Mouse (Mus musculus): ENCODE data around the gene Tcp10b.
"Not testable (repeated sequence)": the region's sequence is repeated elsewhere in the genome, so short reads cannot be mapped to it uniquely, and the experiment has no call there.

The Tcp10b gene

DNA sequence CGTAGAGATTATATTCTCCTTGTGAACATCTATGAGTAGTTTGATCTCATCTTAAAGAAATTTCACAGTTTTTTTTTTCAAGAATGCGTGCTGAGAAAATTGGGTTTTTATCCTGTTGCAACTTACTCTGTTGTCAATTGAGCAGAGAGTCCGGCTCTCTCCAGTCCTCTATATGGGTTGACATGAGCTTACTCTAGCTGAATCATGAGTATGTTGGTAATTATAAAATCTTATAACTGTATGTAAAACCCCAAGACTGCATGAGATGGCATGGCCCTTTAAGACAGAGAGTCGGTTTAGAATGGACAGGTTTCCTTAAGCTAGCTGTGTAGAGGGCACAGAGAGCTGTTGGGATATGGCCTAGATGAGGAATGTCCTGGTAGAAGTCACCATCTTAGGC lies at the start of gene Tcp10b:
Gene Tcp10b (plus strand): TSS at position 301 of the 400 bp plus-strand sequence.
- DNase-seq (ENCODE audit: low spot score): not testable (repeated sequence)

DNA sequence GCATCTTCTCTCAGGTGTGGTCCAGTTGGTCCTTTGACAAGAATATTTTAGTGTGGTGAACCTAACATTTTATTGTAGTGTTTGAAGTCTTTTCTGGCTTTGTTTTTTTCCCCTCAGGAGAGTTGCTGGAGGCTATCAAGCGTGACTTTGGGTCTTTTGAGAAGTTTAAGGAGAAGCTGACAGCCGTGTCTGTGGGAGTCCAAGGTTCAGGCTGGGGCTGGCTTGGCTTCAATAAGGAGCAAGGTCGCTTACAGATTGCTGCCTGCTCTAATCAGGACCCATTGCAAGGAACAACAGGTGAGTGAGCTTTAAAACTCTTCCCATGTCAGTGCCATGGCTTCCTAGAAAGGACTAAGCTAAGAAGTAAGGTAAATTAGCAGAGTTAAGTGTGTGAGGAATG lies 47.6 kb upstream of the Tcp10b start:
- no peak for DNase-seq (ENCODE audit: low spot score)

DNA sequence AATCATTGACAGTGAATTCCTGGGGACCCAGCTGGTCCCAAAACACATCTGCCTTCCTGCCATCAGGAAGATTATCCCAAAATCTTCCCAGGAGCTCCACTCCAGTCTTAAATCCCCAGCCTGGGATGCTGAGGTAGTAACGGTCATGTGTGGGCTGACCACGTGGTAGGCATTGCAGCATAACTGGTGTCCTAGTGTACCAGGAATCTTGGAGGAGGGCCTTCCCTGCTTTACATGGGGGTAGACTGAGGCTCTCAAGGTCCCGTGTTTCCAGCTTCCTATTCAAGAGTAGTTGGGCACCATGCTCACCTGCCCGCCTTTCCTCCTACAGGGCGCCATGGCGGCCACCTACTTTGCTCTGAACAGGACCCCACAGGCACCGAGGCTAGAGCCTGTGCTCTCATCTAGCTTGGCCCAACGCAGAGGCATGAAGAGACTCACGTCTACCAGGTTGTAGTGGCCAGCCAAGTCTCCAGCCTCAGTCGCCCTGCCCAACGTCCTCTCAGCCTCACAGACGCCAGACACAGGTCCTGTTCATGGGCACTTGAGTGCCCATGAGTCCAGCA lies 24.2 kb upstream of the Tcp10b start:
- not testable (repeated sequence) for DNase-seq (ENCODE audit: low spot score)

DNA sequence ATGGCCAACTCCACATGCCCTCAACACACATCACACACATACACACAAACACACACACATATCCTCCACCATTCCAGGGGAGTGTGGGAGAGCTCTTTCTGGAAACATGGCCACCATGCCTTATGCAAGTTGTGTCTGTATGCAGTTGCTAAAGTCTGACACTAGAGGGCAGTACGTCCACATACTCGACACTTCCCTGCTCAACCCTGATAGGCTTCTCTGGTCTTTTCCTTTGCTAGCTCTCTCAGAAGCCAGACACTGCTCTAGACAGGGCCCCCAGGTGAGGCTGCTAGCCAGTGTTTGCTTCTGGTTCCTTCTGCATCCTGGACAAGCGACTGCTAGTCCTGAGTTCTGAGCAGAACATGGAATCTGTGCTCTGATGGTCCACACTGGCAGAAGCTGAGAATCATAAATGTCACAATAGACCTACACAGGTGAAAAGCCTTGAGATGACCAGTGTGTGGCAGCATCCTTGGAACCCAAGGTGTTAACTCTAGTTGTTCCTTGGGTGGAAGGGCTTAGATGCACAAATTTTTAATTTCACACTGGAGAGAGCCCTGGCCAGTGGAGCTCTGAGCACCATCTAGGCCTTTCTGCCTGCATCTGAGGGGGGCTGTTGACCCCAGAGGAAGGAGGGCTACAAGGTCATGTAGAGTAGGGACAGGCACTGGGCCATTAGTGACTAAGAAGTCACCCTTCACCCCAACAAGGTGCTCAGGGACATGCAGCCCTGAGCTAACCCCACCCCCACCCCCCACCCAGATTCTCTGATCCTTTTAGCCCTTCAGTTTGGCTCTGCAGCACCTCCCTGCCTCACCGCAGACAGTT lies 16.8 kb upstream of the Tcp10b start:
- DNase-seq (ENCODE audit: low spot score): peak; percentile 83

DNA sequence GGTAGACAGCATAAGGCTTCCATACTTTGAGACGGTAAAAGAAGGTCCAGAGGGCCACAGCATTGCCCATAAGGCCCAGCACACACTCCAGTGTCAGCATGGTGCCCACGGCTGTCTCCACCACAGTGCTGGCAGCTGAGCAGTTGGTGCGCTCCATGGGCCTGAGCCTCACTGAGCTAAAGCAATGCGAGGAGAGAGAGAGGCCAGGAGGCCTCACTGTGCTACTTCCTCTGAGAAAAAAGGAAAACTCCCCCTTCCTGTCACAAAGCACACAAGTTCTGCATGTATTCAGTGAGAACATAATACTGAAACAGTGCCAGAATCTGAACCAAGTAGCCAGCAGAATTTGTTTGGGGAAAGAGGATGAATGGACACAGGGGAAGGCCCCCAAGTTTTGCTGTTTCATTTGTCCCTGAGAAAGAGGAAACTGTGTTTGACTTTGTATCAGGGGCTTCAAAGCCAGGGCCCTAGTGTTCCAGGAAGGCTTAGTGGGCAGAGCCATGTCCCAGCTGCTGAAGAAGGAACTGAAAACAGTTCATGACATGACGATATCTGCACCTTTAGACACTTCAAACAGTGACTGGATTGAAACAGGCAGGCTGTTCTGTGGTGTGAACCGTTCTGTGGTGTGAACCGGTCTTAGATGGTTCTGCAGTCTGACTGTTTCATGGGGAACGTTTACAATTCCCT lies 8.6 kb upstream of the Tcp10b start, which contains the start of gene Gpr31b:
Gene Gpr31b (minus strand): TSS at position 173 of the 690 bp plus-strand sequence.
- not testable (repeated sequence) for DNase-seq (ENCODE audit: low spot score)

DNA sequence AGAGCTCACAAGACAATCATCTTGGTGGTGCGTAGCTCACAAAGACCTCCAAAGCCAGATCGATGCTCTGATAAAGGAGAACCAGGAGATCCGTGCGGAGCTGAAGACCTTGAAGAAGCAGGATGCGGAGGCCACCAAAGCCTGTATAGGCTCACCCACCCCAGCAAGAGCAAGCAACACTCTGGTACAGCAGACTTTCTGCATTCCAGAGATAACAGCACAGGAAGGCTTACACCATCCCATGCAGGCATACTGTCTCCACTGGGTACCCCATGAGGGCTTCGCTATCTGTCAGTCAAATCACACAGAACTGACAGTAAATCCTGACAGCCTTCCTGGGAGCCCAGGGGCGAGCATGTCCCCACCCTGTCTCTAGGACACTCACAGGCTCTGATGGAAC lies 2.0 kb downstream of the Tcp10b start:
- DNase-seq (ENCODE audit: low spot score): not testable (repeated sequence)

DNA sequence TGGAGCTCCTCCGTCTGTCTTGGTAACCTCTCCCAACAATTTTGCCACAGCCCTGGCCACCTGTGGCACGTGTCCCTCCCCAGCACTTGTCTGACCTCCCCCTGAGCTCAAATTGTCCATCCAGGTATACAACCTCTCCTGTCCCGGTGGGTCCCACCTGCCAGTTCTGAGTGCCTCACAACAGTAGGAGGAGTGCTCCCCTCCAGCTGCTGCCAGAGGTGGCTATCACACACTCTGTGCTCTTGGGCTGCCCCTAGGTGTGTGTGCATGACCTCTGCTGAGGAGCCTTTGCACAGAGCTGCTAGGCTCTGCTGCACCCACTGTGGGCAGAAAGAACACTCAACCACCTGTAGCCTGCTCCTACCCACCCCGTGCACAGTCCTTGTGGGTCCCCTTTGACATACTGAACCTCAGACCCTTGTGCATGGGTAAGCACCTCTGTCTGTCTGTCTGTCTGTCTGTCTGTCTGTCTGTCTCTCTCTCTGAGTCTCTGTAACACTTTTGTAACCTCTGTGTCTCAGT lies 7.0 kb downstream of the Tcp10b start:
- not testable (repeated sequence) for DNase-seq (ENCODE audit: low spot score)

DNA sequence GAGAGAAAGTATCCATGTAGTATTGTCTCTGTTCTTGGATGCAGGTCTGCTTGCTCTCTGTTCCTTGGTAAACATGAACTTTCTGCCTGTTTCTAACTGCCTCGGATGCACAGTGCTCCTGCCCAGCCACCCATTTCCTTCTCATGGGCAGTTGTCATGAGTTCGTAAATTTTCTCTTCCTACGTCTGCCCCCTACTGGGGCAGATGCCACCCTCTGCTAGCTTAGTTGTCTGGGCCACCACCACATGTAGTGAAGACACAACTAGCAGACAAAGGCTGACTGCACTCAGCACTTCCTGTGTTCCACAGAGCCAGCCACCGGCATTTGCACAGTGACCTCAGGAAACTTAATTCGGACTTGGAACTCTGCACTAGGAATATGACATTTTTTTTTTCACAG lies 8.3 kb downstream of the Tcp10b start:
- DNase-seq (ENCODE audit: low spot score): not testable (repeated sequence)

DNA sequence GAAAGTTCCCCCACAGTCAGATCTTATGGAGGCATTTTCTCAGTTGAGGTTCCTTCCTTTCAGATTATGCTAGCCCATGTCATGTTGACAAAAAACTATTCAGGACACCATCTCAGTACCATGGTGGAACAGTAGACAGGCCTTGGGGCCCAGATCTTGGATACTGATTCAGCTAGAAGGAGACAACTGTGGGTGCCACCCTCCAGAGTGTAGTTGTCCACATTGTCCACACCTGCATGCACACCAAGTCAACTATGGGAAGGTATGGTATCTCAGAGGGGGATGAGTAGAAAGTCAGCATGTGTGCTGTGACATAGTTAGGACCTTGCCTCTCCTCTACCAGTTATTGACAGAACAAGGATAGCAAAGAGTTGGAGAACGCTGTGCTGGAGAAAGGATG lies 30.6 kb downstream of the Tcp10b start:
- not testable (repeated sequence) for DNase-seq (ENCODE audit: low spot score)

DNA sequence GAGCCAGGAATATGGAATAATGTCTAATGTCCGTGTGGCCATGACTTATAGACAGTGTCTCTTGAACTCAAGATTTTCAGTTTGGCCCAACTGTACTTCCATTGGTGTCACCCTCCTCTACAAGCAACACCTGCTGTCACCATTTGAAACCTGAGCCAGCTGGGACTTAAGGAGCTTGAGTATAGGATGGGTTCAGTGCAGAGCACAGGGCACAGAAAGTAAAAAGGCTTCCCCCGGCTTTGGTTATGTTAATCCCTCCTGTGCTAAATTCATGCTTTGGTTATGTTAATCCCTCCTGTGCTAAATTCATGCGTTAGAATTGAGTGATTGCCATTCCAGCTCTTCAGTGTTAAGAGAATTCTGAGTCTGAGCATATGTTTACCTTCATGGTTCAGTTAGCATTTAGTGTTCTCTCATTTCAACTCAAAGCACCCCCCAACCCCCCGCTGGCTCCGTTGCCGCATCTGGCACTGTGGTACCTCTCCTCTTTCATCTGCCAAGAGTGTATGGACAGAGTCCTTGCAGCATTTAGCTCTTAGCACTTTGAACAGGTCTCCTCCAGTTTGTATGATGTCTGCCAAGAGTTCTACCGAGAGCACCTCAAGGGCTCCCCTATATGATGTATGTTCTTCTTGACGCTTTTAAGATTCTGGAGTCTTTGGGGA lies 31.3 kb downstream of the Tcp10b start:
- DNase-seq (ENCODE audit: low spot score): not testable (repeated sequence)

DNA sequence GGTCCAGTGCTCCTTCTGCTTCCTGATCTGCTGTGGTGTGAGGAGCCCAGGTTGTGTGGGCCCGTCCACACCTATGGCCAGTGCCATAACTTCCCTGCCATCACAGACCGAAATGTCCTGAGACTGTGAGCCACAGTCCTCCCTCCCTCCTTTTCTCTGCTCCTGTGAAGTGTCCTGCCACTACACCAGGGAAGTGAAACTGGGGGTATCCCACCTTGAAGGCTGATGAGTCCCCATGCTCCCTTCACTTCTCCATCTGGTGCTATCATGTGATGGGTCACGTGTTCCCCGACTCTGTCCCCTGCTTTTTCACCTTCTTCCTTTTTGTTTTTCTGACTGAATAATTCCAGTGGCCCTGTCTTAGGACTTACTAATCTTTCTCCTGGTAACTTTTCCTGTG lies 32.1 kb downstream of the Tcp10b start:
- not testable (repeated sequence) for DNase-seq (ENCODE audit: low spot score)

DNA sequence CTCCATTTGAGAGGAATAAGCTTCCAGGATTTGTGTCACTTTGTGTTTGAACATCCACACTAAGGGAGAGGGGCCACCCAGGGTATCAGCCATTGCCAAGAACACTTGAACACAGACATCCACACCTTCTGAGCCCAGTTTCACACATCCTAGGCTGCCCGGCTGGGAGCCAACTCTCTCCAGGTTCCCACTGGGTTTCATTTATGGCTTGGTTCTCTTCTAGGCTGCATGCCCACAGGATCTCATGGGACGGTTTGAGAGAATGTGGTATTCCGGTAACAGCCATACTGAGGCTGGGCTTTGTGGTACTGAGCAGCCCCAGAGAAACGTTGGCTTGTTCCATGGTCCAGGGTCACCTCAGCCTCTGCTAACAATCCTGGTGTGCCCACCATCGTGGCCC lies 45.7 kb downstream of the Tcp10b start:
- DNase-seq (ENCODE audit: low spot score): not testable (repeated sequence)

DNA sequence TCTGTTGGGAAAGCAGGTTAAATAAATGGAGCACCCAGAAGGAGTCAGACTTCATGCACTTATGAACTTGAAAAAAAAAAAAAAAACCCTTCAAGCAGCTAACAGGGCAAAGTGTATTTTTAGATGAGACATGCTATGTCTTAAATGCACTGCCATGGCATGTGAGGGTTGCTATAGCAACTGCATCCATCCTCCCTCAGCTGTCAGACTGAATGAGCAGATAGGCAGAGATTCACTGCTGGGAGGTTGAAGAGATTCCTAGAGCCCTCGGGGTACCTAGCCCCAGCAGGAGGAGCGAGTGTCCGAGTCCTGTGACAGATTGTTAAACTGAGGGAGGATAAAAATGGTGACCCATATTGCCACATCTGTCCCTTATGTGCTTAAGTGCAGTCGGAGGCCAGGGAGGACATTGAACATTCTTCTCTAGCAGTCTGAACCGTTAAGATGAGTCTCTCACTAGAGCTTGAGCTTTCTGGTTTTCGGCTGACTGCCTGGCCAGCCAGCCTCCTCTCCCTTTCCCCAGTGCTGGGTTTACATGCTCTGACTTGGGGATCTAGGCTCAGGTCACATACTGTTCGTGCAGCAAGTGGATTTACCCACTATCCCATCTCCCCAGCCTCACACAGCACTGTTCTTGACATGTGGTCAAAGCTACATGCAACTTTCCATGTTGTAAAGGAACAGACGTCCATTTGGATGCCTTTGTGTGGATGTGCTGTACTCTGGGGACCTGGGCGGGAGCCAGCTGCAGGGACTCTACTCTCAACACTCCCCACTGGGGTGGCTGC lies 51.8 kb downstream of the Tcp10b start:
- not testable (repeated sequence) for DNase-seq (ENCODE audit: low spot score)

DNA sequence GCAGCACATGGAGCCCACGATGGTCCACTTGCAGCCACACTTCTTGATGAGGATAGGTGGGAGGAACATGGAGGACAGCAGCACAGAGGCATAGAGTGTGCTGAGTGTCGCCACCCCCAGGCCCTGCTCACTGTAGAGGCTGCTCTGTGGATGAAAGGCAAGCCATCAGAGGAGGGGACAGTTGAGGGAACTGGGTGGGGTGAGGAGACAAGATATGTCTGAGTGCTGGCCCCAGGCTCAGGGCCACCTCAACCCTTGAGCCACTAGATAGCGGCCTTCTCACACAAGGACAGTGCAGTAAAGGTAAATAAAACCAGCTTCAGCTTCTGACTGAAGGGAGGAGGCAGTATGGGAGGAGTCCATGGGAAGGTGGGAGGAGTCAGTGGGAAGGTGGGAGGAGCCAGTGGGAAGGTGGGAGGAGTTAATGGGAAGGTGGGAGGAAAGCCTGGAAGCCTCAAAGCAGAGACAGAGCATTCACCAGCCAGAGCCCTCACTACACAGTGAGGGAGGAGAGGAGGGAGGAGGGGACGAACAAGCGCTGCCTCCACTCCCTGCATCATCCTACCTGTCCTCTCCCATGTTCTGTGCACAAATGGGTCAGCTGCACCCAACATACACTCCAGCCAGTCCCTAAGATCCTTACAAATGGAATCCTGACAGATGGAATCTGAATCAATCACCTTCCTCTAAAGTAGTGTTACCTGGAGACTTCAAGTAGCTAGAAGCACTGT lies 62.6 kb downstream of the Tcp10b start:
- DNase-seq (ENCODE audit: low spot score): not testable (repeated sequence)

DNA sequence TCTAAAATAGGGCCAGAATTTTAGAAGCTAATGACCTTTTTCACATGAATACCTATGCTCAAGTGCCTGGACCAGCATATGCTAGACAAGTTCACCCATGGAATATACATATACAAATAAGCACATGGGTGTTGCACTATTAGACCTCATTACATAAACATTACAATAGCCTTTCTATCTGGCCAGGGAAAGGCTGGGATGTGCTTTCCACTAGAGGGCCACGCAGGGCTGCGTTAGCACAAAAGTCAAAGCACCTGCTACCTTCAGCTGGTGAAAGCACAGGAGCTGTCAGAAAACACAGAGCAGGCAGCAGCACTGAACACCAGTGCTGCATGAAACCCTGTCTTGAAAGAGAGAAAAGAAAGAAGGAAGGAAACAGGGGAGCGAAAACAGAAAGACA lies 63.3 kb downstream of the Tcp10b start:
- not testable (repeated sequence) for DNase-seq (ENCODE audit: low spot score)

DNA sequence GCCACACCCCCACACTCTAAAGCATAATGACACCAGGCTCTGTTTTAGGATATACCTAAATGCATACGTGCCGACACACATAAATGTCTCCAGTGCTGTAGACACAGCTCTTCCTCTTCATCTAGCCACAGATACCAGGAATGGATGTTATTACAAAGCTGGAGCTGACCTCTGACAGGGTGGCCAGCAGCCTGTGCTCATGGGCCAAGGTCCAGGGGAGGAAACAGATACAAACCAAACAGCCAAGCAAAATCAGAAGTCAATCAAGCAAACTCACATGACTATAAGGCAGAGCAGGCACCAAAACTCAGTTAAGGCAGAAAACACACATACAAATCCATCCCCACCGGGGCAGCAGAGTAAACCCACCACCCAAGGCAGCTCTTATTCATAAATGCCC lies 68.4 kb downstream of the Tcp10b start:
- not testable (repeated sequence) for DNase-seq (ENCODE audit: low spot score)

DNA sequence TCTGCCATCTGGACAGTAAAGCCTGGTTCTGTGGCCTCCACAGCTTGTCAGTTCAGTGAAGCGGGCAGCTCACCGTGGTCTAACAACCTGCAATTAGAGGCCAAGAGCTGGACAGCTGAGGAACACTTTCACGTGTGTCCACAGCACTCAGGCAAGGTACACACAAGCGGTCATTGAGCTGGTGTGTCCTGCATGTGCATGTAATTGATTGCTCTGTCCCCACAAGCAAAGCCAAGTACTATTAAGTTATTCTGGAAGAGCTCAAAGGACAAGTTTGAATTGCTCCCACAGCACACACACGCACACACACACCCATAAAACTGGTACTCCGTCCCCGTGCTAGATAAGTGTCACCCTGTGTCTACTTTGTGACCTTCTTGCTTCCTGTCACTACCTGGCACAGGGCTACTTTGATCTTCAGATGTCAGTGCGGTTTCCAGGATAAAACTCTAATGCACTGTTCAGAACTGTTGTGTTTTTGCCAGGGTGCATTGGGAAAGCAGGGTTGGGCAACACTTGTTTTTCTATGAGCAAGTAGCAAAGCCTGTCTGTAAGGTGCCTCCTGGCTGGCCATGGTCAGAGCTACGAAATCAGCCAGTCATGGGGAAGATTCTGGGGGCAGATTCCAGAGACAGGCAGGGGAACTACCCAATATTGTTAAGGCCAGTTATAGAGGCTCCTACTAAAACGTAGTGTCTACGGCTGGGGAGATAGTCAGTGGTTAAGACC lies 69.0 kb downstream of the Tcp10b start:
- not testable (repeated sequence) for DNase-seq (ENCODE audit: low spot score)

DNA sequence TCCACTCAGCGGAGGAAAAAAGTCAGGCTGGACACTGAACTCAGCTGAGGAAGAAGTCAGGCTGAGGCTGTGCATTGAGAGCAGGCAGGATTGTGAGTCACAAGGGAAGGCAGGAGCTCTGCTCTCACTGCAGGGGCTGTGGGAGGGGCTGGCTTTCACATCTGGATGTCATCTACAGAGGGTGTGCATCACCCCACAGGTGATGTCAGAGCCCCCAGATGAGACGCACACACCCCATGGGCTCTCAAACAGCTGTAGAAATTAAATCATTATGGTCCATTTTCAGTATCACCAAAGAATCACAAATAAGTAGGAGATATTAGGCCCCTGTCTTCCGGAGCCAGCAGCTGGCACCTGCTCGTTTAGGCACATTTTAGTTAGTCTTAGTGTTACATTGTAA lies 70.8 kb downstream of the Tcp10b start, which contains the start of gene Unc93a:
Gene Unc93a (minus strand): TSS at position 101 of the 400 bp plus-strand sequence.
- DNase-seq (ENCODE audit: low spot score): not testable (repeated sequence)
